In genomic region chr4:41051781-41052180, GRCm38 (mm10) we compare ENCODE assay signal across 25 mouse cellular contexts. TPM values are rescaled to one million over a fixed set of nuclear protein-coding genes. Genes with fewer than 3 reads are reported as not detected.
A peak's percentile ranks its signal among the peaks of the same experiment; 100 is the strongest.
DNase-seq lines count a peak whose midpoint lies in the region; ATAC-seq and TF ChIP-seq lines count a peak whose summit lies in the region.
"Had no signal": no experiment of that assay in that cellular context is flagged by ENCODE, and none has a peak within 500 bp of the region (broad histone marks: within the 10 kb centered on the region; RNA-seq: fewer than 3 reads in every experiment).

No protein-coding gene starts in this region.

- WGBS in midbrain, postnatal 0 days = 86% methylated on average over 7 of the region's 7 CpGs
- 83% methylated on average over 7 of the region's 7 CpGs for WGBS in midbrain, embryonic 11.5 days

- H3K9ac ChIP-seq in midbrain, postnatal 0 days (replicated peaks; ENCODE audit: low read length, poor library complexity, severe bottlenecking) = no peak overlapping the region
- no peak overlapping the region for H3K9ac ChIP-seq in midbrain, embryonic 11.5 days (ENCODE audit: low read length)
- H3K9ac ChIP-seq: forebrain, embryonic 13.5 days; heart, embryonic 12.5 days; hindbrain, embryonic 12.5 days had no signal

- no peak overlapping the region for H3K27ac ChIP-seq in midbrain, postnatal 0 days (ENCODE audit: low read depth, low read length)
- no peak overlapping the region for H3K27ac ChIP-seq in midbrain, embryonic 11.5 days (ENCODE audit: low read depth, low read length)
- H3K27ac ChIP-seq: forebrain, embryonic 13.5 days; hindbrain, embryonic 12.5 days had no signal

- H3K27me3 ChIP-seq in midbrain, postnatal 0 days (ENCODE audit: insufficient read depth, low read length) = no peaks in the 10 kb centered on the region
- H3K27me3 ChIP-seq in midbrain, embryonic 11.5 days (ENCODE audit: control insufficient read depth, insufficient read depth, low read length) = no peaks in the 10 kb centered on the region
- H3K27me3 ChIP-seq in E14TG2a.4 (ENCODE audit: insufficient read depth, low read length) = no peaks in the 10 kb centered on the region
- H3K27me3 ChIP-seq: forebrain, embryonic 13.5 days; heart, embryonic 12.5 days; hindbrain, embryonic 12.5 days had no signal

- ATAC-seq in midbrain, postnatal 0 days (ENCODE audit: low FRiP score) = no peak
- ATAC-seq in midbrain, embryonic 11.5 days (ENCODE audit: low FRiP score) = no peak
- ATAC-seq: forebrain, embryonic 13.5 days; hindbrain, embryonic 16.5 days had no signal

- H3K4me3 ChIP-seq in midbrain, postnatal 0 days (ENCODE audit: low read depth, low read length) = no peak overlapping the region
- no peak overlapping the region for H3K4me3 ChIP-seq in midbrain, embryonic 11.5 days (ENCODE audit: low read depth, low read length)
- peak overlapping the region; percentile 57 for H3K4me3 ChIP-seq in E14TG2a.4 (replicated peaks; ENCODE audit: low read length)
- H3K4me3 ChIP-seq: forebrain, embryonic 13.5 days; heart, embryonic 12.5 days; hindbrain, embryonic 12.5 days had no signal

- TF ChIP-seq CTCF in midbrain, postnatal 0 days (IDR thresholded peaks at IDR 0.05) = peak; percentile 11; the same call in 1 of the 2 replicates
- TF ChIP-seq CTCF in E14TG2a.4 (conservative IDR thresholded peaks at IDR 0.05; ENCODE audit: low read length) = peak; percentile 29

- no peak for DNase-seq in midbrain, postnatal 0 days (ENCODE audit: low spot score)
- no peak for DNase-seq in midbrain, embryonic 11.5 days (ENCODE audit: low spot score, missing footprints)
- peak; percentile 52 for DNase-seq in WW6 (ENCODE audit: low read depth, low spot score)
- no peak for DNase-seq in MN1 (ENCODE audit: low spot score)
- no peak for DNase-seq in right cerebral cortex, postnatal 14 days
- no peak for DNase-seq in urinary bladder, postnatal 4 days (ENCODE audit: low spot score in 2 of 2)
- DNase-seq: adrenal gland, adult 2 months; adrenal gland, postnatal 25 days; B cell, adult 2 months; cerebellum, adult 2 months; cerebellum, postnatal 10 days; forebrain, postnatal 0 days; gastrocnemius, postnatal 14 days; heart, postnatal 36 days had no signal

- no peaks in the 10 kb centered on the region for H3K36me3 ChIP-seq in midbrain, postnatal 0 days (ENCODE audit: insufficient read depth, low read length)
- no peaks in the 10 kb centered on the region for H3K36me3 ChIP-seq in midbrain, embryonic 11.5 days (ENCODE audit: control insufficient read depth, insufficient read depth, low read length)
- H3K36me3 ChIP-seq in E14TG2a.4 (ENCODE audit: insufficient read depth, low read length) = no peaks in the 10 kb centered on the region
- H3K36me3 ChIP-seq: embryonic facial prominence, embryonic 10.5 days; heart, embryonic 12.5 days; hindbrain, embryonic 12.5 days had no signal

- H3K9me3 ChIP-seq in midbrain, postnatal 0 days (ENCODE audit: low read length) = no peaks in the 10 kb centered on the region
- no peaks in the 10 kb centered on the region for H3K9me3 ChIP-seq in midbrain, embryonic 11.5 days (ENCODE audit: control insufficient read depth, low read length)
- no peaks in the 10 kb centered on the region for H3K9me3 ChIP-seq in E14TG2a.4 (ENCODE audit: low read length)
- H3K9me3 ChIP-seq: embryonic facial prominence, embryonic 10.5 days; forebrain, embryonic 13.5 days; heart, embryonic 12.5 days; hindbrain, embryonic 12.5 days had no signal

- no peaks in the 10 kb centered on the region for H3K4me1 ChIP-seq in midbrain, postnatal 0 days (ENCODE audit: insufficient read depth, low read length)
- no peaks in the 10 kb centered on the region for H3K4me1 ChIP-seq in midbrain, embryonic 11.5 days (ENCODE audit: control insufficient read depth, insufficient read depth, low read length)
- H3K4me1 ChIP-seq in E14TG2a.4 (replicated peaks; ENCODE audit: low read depth, low read length) = peaks cover 64% of the 10 kb centered on the region

- H3K4me2 ChIP-seq in midbrain, postnatal 0 days (ENCODE audit: low read depth, low read length, poor library complexity, severe bottlenecking) = no peak overlapping the region
- H3K4me2 ChIP-seq in midbrain, embryonic 11.5 days = no peak overlapping the region
- H3K4me2 ChIP-seq: forebrain, embryonic 13.5 days; heart, embryonic 12.5 days; hindbrain, embryonic 12.5 days had no signal

RNA-seq across cellular contexts. Expression of gene Aqp7, which starts 3.8 kb away (rescaled TPM):
- not detected in 2 replicates for total RNA-seq in midbrain, postnatal 0 days (2014; rRNA removed)
- polyA plus RNA-seq in midbrain, postnatal 0 days (2015; fragmentation: Nextera tagmentation; extraction: Ambion mirVana) = not detected in 2 replicates
- not detected in 2 replicates for polyA plus RNA-seq in midbrain, embryonic 11.5 days (2014; fragmentation: Nextera tagmentation; extraction: Ambion mirVana)
- total RNA-seq: ES-E14; forebrain, postnatal 0 days; granulocyte monocyte progenitor cell, adult 5-6 weeks had no signal
- polyA plus RNA-seq: CD4-positive, CD25-positive, alpha-beta regulatory T cell, adult 4 months; cerebellum, adult 2 months; embryonic facial prominence, embryonic 10.5 days; forebrain, embryonic 13.5 days; forebrain, postnatal 0 days; heart, embryonic 12.5 days; hindbrain, embryonic 12.5 days; hindbrain, embryonic 16.5 days had no signal

RNA-seq across cellular contexts. Expression of gene Aqp3, which starts 46.2 kb away (rescaled TPM):
- 1.1 TPM in 1 of 2 replicates, not detected in the other for total RNA-seq in midbrain, postnatal 0 days (2014; rRNA removed)
- 0.25 and 0.47 TPM in 2 replicates for polyA plus RNA-seq in midbrain, postnatal 0 days (2015; fragmentation: Nextera tagmentation; extraction: Ambion mirVana)
- 1.3 and 1.6 TPM in 2 replicates for polyA plus RNA-seq in midbrain, embryonic 11.5 days (2014; fragmentation: Nextera tagmentation; extraction: Ambion mirVana)
- total RNA-seq: adrenal gland, postnatal 25 days; forebrain, postnatal 0 days; gastrocnemius, adult 18-20 months; gastrocnemius, postnatal 14 days; granulocyte monocyte progenitor cell, adult 5-6 weeks; heart, adult 8-10 months; heart, postnatal 36 days had no signal
- polyA plus RNA-seq: forebrain, embryonic 13.5 days had no signal
